Mouse (Mus musculus) thymus, postnatal 36 days (tissue): ENCODE data around the gene R3hdm4.

ENCODE experiments used
- DNase-seq, 2 experiments: peaks; one replicate each; pipeline ENCODE4 v3.0.0; 2022; ENCODE audit warnings: mixed read lengths in 2 of 2

R3hdm4 gene

DNA sequence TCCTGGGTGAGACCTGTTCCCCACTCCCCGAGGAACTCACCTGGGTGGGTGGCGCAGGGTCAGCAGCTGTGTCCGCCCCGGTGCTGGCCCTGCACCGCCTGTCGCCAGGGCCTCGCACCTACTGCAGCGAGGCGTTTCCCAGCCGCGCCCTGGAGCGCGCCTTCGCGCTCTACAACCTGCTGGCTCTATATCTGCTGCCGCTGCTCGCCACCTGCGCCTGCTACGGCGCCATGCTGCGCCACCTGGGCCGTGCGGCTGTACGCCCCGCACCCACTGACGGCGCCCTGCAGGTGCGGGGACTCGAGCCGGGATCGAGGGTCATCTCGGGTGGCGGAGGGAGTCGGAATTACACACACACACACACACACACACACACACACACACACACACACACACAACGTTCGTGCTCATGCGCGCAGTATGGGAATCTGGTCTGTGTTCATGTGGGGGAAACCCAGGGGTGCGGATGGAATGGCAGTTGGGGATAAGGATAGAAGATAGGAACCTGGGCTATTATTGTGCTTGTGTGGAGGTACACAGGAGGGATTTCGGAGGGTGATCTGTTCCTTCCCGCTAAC lies at the start of gene R3hdm4:
TSS of gene R3hdm4 (minus strand) at position 251 of the 578 bp plus-strand sequence.
- no peak for DNase-seq

DNA sequence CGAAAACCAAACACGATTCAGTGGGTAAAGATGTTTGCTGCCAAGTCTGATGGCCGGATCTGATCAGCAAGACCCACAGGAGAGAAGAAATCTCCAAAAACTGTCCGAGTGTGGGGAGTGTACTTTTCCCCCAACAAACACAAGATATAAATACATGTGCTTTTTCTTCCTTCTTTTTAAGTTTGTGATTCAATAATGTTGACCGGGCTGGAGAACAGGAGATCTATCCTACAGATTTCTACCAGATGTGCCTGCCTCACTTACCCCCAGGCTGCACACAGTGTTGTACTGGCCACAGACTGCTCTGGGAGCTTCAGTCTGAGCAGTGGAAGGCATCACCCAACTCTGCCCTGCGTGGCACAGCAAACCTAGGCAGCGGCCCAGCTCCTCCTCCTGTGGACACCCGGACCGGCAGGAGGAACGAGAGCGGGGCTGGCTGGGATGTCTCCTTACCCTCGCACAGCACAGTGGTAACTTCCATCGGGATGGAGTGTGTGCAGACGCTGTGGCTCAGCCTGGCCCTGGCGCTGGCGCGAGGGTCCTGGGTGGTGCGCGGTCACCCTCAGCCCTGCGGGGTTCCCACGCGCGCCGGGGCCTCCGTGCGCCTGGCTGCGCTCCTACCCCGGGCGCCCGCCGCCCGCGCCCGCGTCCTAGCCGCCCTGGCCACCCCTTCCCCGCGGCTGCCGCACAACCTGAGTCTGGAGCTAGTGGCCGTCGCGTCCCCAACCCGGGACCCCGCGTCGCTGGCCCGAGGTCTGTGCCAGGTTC lies 49.6 kb upstream of the R3hdm4 start, which contains the start of gene Grin3b:
TSS of gene Grin3b (plus strand) at position 301 of the 768 bp plus-strand sequence.
- DNase-seq, result no peak

DNA sequence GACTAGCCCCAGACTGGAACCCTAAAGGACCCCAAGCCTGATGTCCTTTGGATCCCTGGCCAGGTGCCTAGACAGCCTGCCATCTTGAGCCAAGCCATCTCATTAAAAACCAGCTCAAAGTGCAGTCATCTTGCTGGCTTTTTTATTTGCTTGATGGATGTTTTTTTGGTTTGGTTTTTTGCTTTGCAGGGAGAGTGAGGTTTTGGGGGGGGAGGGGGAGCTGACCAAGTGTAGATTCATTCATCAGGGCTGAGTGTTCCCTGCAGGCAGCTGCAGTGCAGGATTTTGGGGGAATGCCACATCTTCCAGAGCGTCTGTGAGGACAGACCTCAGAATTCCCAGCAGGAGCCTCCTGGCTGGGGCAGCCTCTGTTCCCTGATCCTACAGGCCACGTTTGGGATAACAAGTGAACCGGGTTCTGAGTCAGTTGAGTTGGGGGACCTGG lies 48.1 kb upstream of the R3hdm4 start:
- no peak for DNase-seq

DNA sequence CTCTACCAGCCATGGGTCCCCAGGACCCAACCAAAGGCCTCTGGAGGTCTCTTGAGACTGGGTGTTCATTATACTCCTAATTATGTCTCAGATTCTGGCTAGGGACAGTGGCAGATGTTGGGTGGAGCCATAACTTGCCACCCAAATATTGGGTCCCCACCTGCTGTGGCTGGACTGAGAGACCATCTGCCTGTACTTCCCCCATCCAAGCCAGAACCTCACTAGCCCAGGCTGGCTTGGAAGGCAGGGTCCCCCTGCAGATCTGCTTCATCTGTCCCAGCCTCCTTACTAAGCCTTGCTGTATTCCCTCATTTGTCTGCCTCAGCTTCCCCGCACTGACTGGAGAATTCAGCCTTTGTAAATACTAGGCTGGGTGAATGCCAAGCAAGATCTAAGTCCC lies 47.2 kb upstream of the R3hdm4 start:
- no peak for DNase-seq

DNA sequence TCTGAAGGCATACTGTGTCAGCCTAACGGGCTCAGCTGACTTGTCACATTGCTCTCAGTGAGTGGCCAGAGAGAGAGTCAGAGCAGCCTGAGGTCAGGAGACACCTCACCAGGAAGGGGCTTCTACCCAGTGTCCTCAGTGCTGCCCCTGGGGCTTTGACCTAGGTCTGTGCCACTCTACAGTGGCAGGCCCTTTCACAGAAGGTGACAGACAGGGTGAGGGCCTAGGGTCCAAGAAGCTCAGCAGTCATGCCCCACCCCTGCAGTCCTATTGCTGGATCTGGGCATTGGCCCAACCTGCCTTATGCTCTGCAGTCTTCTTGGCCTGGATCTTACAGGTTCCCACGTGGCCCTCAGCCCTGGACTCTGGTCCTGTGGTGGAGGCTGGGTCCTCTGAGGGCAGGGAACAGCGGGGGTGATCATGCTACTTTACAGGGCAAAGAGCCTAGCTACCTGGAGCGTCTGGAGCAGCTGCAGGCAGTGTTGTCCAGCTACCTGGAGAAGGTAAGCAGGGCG lies 45.9 kb upstream of the R3hdm4 start:
- no peak for DNase-seq

DNA sequence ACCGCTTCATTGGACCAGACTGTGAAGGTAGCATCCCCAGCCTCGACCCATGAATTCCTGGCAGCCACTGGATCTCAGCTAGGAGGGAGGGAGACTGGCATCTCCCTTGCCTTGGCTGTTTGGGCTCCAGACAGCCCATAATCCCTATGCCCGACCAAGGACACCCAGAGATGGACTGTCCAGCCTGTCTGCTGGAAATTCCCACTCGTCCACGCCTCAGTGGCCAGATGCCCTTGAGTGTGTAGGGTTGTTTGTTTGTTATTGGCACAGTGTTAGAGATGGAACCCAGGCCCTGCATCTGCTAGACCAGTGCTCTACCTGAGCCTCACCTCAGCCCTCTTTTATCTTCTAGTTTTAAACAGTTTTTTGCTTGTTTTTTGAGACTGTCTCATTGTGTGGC lies 44.3 kb upstream of the R3hdm4 start:
- DNase-seq, result no peak

DNA sequence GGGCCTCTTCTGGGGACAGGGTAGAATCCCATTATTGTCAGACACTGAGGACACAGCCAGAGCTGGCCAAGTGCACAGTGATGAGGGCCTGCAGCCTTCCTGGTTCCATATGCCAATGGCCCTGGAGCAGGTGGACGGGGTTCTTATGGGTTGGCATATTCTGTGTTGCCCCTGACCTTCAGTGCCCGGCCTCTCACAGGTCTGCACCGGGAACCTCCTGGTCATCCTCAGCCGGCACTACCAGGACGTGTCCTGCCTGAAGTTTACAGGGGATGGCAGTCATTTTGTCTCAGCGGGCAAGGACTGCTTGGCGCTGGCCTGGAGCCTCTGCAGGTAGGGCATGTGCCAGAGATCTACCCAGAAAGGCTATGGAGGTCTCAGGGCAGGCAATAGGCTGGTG lies 43.7 kb upstream of the R3hdm4 start:
- DNase-seq, result no peak

DNA sequence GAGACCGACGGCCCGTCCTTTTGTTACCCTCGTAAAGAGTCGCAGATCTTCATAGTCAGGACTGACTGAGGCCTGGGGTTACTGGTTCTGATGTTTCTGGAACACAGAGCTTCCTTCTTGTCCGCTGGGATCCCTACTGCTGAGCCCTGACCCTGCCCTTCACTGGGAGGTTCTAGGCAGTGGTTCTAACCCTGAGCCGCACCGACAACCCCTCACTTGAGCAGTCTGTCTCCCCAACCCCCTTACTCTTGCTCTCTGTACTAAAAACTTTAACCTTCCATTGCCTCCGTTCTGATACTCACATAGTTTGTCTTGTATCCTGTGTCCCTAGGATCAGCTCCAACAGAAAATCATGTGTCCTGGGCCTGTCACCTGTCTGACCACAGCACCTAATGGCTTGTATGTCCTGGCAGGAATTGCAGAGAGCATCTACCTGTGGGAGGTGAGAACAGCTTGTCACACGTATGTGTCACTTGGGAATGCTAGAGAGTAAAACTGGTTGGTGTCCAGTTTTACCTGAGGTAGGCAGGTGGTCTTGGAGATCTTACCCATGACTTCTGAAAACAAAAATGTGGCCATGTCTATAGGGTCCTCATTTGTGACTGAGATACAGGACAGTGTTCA lies 39.8 kb upstream of the R3hdm4 start:
- no peak for DNase-seq

DNA sequence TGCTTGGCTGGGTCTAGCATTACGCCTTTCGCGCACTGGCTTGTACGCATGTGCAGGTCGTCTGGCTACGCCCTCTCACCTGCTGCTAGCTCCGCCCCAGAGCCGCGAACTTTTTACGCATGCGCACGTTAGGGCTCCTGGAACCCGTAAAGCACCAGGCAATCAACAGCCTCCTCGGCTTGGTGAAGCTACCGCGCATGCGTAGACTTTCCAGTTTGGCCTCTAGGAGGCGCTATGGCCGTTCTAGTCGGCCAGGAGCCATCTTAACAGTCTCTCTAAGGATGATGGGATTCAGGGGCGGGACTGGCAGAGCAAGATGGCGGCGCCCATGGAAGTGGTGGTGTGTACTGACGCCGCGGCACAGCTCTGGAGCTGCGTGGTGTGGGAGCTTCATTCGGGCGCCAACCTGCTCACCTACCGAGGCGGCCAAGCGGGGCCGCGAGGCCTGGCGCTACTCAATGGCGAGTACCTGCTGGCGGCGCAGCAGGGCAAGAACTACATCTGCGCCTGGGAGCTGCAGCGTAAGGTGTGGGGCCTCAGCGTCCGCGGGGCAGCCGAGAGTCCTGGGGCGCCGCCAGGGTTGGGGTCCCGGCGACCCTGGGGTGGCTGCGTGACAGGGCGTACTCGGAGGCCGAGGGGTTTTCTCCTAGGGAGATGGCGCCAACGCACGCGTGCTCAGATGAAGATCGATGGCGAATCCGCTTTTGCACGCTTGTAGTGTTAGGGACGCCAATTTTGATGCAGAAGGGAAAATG lies 39.0 kb upstream of the R3hdm4 start, which contains the start of gene Wdr18:
TSS of gene Wdr18 (plus strand) at position 306 of the 755 bp plus-strand sequence.
- DNase-seq, result peak; percentile 99 to 100

DNA sequence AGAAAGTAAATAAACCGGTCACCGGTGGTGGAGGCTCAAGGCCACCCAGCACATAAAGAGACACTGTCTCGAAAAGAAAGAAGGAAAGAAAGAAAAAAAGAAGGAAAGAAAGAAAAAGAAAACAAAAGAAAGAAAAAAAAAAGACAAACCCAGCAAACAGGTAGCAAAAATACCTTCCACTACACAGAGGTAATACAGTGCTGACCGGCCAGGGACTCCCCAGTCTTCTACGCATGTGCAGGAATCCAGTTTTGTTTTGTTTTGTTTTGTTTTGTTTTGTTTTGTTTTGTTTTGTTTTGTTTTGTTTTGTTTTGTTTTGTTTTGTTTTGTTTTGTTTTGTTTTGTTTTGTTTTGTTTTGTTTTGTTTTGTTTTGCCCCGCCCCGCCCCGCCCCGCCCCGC lies 38.4 kb upstream of the R3hdm4 start:
- peak in 1 of 2 experiments; percentile 23 for DNase-seq

DNA sequence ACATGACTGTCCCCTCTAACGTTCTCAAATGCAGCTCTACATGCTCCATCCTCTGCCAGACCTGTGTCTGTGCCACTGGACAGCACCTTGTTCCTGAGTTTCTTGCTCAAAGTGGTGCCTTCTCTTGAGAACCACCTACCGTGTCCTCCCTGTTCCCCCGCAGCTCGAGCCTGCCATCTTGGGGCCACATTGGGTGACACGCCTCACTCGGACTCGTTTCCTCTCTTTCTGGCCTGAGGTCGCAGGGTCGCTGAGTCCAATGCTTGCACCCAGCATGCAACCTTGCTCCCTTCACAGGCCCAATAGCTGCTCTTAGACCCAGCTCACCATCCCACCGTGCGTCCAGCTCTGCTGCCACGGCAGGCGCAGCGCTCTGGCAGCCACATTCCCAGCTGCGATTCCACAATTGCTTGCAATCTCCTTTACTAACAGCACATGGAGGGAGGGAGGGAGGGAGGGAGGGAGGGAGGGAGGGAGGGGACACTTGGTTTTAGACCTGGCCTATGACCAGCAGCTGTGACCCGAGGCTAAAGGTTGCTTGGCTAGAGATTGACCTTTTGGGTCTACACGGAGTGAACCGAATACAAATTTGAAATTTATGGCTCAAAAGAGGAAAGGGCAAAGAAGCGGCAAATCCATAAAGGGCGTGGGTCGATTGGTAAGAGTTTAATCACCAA lies 37.3 kb upstream of the R3hdm4 start:
- peak; percentile 85 to 88 for DNase-seq

DNA sequence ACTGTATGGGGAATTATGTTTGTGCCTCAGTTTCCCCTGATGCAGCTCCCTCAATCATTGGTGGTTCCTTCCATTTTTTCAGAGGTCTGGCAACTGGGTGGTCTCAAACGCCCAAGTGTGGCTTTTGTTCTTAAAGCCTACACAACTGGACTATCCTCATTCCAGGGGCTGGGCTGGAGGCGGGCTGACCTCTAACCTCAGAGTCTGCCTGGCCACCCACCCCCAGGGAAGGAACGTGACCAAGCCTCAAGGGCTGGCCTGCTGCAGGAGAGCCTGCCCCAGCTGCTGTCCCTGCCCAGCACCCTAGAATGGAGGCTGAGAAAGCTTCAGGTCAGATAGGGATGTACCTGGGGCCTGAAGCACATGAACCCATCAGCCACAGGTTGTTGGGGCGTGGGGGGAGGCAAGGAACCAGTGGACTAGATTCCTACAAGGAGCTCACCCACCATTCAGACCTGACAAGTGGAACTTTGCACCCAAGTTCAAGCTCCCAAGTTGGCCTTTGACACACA lies 35.7 kb upstream of the R3hdm4 start:
- DNase-seq, result no peak

DNA sequence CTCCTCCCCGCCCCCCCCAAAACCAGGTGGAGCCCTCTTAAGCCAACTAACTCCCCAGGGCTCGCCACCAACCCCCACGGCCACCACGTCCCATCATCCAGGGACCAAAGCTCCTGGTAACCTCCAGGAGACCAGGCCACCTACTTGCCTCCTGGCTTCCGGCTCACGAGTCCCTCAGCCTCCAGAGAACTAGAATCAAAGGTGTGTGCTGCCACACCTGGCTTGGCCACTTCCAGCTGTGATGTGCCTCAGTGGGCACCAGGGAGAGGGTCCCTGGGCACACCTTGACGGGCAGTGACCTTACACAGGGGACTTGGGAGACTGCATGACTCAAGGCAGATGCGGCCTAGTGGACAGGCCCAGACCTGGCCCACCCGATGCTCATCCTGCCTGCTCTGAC lies 34.7 kb upstream of the R3hdm4 start:
- DNase-seq, result no peak

DNA sequence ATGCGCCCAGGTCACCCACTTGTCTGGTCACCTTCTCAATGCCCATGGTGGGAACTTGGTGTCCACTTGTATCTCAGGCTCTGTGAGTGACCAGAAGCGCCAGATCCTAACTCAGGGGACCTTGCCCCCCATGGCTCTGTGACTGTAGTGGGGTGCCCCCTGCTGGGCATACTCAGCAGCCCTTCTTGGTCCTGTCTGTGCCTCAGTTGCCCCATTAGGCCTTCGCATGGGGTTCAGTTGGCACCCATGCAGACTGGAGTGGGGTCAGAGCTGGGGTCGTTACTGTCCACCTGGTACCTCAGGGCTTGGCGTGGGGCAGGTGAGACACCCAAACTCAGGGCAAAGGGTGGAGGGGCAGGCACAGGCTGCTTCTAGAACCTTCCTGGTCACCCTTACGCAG lies 32.9 kb upstream of the R3hdm4 start:
- peak; percentile 54 to 57 for DNase-seq

DNA sequence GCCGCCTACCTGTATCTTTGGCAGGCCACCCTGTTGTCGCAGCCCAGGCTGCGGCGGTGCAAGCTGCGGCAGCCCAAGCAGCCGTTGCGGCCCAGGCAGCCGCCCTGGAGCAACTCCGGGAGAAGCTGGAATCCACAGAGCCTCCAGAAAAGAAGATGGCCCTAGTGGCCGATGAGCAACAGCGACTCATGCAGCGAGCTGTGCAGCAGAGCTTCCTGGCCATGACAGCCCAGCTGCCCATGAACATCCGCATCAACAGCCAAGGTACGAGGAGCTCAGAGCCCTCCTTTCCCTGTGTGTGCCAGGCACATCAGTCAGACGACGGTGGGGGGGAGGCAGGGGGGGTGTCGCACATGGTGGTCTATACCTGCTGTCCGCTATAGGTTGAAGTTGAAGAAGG lies 29.7 kb upstream of the R3hdm4 start:
- no peak for DNase-seq

DNA sequence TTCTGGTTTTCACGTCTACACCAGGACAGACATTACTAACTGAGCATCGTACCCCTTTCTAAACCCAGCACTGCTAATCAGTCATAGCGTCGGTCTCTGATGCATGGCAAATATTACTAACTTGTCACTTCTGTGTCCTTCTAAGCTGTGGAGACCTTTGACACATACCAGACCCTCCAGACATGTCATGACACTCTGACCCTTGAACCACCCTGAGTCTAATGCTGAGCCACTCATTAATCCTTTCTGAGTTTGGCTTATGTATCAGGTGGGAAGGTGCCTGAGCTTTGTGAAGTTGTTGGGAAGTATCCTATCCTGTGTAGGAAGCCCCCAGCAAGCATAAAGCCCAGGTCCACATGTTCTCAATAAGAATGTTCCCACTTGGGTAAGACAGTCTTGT lies 28.9 kb upstream of the R3hdm4 start:
- DNase-seq, result no peak

DNA sequence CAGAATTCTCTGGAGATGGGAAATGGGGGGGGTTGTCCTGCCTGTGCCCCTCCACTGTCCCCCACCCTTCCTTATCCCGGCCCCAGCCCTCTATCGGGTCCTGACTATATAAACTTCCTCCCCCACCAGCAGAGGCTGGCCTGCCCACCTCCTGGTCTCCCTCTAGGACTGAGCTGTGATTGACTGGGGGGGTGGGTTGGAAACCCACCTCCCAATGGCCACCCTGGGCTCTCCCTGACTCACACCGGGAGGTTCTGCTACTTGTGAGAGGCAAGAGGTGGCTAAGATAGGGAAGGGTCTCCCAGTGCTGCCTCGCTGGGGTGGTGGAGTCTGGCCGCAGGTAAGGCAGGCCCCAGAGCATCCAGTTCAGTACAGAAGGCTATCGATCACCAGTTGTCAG lies 26.5 kb upstream of the R3hdm4 start:
- DNase-seq, result no peak

DNA sequence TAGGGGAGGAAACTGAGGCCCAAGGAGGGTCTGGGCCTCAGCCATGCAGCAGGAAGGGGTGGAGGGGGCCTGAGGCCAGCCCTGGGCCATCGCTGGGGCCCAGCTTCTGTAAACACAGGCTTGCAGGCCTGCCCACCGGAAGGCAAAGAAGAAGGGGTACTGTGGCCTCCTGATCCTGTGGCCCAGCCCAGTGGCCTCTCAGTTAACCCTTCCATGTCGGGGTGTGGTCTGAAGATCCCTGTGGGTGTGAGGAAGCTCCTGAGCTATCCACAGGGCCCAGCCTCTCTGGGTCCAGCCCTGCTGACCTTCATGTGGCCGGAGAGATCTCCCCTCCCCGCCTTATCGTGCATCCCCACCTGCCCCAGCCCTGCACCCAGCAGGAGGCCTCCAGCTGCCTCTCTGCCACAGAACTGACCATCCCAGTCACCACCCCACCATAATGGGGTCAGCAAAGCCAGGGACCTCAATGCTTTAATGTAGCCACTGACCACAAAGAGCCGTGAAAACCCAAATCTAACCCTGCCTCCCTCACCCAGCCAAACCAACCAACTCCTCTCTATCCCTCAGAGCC lies 25.8 kb upstream of the R3hdm4 start:
- no peak for DNase-seq

DNA sequence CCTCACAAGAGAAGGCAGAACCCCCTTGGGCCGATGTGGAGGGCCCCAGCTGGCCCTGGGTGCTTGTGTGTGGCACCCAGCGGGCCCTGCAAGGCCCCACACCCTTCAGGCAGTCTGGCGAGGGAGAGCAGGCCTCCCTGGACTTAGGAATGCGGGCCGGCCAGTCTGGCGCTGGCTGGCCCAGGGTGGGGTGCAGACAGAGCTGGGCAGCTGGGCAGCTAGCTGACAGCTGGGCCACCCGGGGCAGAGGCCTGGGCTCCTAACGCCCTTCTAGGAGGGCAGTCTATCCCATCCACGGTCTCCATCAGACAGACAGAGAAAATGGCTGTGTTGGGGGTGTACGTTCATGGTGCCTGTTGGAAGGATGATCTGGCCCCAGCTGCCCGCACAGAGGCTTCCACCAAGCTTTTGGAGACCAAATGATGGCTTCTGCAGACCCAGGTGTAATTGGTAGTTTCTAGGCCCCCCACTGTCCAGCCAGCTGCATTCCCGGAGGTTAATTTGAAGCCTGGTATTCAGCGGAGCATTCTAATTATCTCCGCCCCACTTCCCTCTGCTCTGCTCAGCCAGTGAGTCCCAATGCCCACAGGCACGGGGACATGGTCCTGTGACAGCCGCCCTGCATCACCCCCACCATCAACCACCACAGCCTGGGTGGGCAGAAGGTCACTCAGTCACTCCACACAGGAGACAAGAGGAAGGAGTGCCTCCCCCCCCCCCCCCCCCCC lies 24.7 kb upstream of the R3hdm4 start:
- DNase-seq, result no peak

DNA sequence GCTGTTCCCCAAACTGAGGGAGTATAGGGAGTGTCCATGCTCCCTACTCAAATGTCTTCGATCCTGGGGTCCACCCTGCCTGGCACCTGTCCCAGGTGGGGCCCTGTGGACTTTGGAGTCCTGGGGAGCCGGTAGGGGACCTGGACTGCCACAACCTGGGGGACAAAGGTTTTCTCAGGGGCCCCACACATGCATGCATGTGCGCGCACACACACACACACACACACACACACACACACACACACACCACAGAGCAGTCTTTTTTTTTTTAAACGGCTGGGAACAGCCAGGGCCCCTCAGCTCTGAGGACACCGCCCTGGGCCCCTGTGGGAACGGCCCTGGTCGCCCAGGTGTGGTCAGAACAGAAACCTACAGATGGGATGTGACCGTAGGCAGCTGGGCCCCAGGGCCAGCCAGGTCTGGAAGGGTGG lies 22.5 kb upstream of the R3hdm4 start:
- no peak for DNase-seq

DNA sequence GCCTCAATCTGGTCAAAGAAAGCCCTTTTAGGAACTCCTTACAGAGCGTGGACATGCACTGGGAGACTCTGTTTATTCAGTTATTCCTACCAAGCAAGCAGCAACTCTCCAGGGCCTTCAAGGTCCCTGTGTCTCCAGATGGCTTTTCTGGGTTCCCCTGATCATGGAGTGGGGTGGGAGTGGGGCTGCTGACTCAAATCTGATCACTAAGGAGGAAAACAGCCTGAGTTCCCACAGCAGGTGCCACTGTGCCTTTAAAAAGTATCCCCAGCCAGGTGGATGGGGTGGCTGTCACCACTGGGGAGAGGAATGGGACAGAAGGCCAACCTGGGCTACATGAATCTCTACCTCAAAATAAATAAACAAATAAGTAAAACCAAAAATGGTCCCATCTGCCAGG lies 22.0 kb upstream of the R3hdm4 start:
- DNase-seq, result no peak
